Mouse (Mus musculus): ENCODE measurements at regions not wholly inside any gene's neighbourhood (a gene's known extent, or its start where the extent isn't known, plus 50 kb on each side); places are given as distances from the start of the nearest gene placed in this dataset.

- TF ChIP-seq CTCF (IDR thresholded peaks at IDR 0.05; ENCODE audit: low read depth, low read length), result no peak
- no peak for TF ChIP-seq POLR2A (IDR thresholded peaks at IDR 0.05; ENCODE audit: borderline replicate concordance, low read depth, low read length)
Observed at GRCm38 (mm10) chr2:78165429-78165828, 219.3 kb upstream of the Cwc22 start.

Measured in bone marrow macrophage, adult 2 months (primary cell).